Mouse (Mus musculus) myocyte (in vitro differentiated cells): Measurements from ENCODE around the gene Pkn1. TPM values are rescaled to one million over a fixed set of nuclear protein-coding genes. Genes with fewer than 3 reads are reported as not detected.

Source experiments
- H3K27me3 ChIP-seq: one replicate; pipeline ENCODE4 v1.6.1; 2011; ENCODE audit not compliant: control insufficient read depth, insufficient read depth, insufficient read length
- H3K36me3 ChIP-seq: one replicate; pipeline ENCODE4 v1.6.1; 2011; ENCODE audit not compliant: control insufficient read depth, insufficient read depth
- H3K4me2 ChIP-seq: one replicate; pipeline ENCODE4 v1.6.1; 2011; ENCODE audit warnings: low read depth, control low read depth
- H3K4me3 ChIP-seq: one replicate; pipeline ENCODE4 v1.5.1; 2011; ENCODE audit warnings: mild to moderate bottlenecking, control low read depth, moderate library complexity
- H3K79me2 ChIP-seq: one replicate; pipeline ENCODE4 v1.6.1; 2011; ENCODE audit not compliant: control insufficient read depth, insufficient read depth
- H3ac ChIP-seq: one replicate; pipeline ENCODE4 v1.6.1; 2011; ENCODE audit not compliant: control insufficient read depth, insufficient read length
- CEBPB ChIP-seq: IDR thresholded peaks from 2 replicates; pipeline ENCODE4 v1.6.1; 2011; ENCODE audit warnings: mild to moderate bottlenecking, moderate library complexity; ENCODE audit not compliant: poor library complexity, insufficient read depth, severe bottlenecking
- E2F4 ChIP-seq: IDR thresholded peaks from one replicate; pipeline ENCODE4 v1.6.1; 2011; ENCODE audit warnings: mild to moderate bottlenecking, control low read depth, moderate library complexity; ENCODE audit not compliant: insufficient read depth
- MAX ChIP-seq: IDR thresholded peaks from one replicate; pipeline ENCODE4 v1.6.1; 2011; ENCODE audit warnings: low read depth, mild to moderate bottlenecking, control low read depth
- MYOD1 ChIP-seq, 3 experiments: IDR thresholded peaks; one replicate each; pipeline ENCODE4 v1.6.1; 2011; ENCODE audit warnings: control low read depth in 2 of 3, low read depth in 2 of 3, mild to moderate bottlenecking in 2 of 3, moderate library complexity in 1 of 3; ENCODE audit not compliant: insufficient read length in 2 of 3, control insufficient read depth in 1 of 3
- MYOG ChIP-seq, 3 experiments: IDR thresholded peaks; one replicate each; pipeline ENCODE4 v1.6.1; 2011; ENCODE audit warnings: control low read depth in 2 of 3, low read depth in 2 of 3, mild to moderate bottlenecking in 2 of 3; ENCODE audit not compliant: insufficient read length in 2 of 3, control insufficient read depth in 1 of 3, insufficient read depth in 1 of 3
- POLR2A ChIP-seq: IDR thresholded peaks from one replicate; pipeline ENCODE4 v1.6.1; 2011; ENCODE audit warnings: low read depth, mild to moderate bottlenecking, control low read depth, moderate library complexity; ENCODE audit not compliant: insufficient read length
- POLR2AphosphoS2 ChIP-seq: IDR thresholded peaks from one replicate; pipeline ENCODE4 v1.6.1; 2011; ENCODE audit warnings: low read depth, control low read depth; ENCODE audit not compliant: insufficient read length
- REST ChIP-seq: IDR thresholded peaks from one replicate; pipeline ENCODE4 v1.6.1; 2011; ENCODE audit warnings: mild to moderate bottlenecking, control low read depth, moderate library complexity; ENCODE audit not compliant: insufficient read depth, insufficient read length
- SRF ChIP-seq: IDR thresholded peaks from one replicate; pipeline ENCODE4 v1.6.1; 2011; ENCODE audit warnings: low read depth; ENCODE audit not compliant: control insufficient read depth, insufficient read length
- TCF12 ChIP-seq: IDR thresholded peaks from one replicate; pipeline ENCODE4 v1.6.1; 2011; ENCODE audit warnings: mild to moderate bottlenecking, control low read depth; ENCODE audit not compliant: poor library complexity, insufficient read depth, severe bottlenecking
- TCF3 ChIP-seq: IDR thresholded peaks from one replicate; pipeline ENCODE4 v1.6.1; 2011; ENCODE audit warnings: low read depth, control low read depth; ENCODE audit not compliant: insufficient read length
- USF1 ChIP-seq: IDR thresholded peaks from one replicate; pipeline ENCODE4 v1.6.1; 2011; ENCODE audit warnings: low read depth, mild to moderate bottlenecking, control low read depth, moderate library complexity
- polyA plus RNA-seq: library from polyadenylated mRNA; unstranded; fragments of >200 nt; fragmentation: generic; extraction: Trizol; gene quantifications from one replicate; pipeline ENCODE4 v1.2.1, GENCODE M21; 2012; ENCODE audit warnings: missing spikeins

Pkn1 gene
- polyA plus RNA-seq, 1 experiment = 34.1 TPM

DNA sequence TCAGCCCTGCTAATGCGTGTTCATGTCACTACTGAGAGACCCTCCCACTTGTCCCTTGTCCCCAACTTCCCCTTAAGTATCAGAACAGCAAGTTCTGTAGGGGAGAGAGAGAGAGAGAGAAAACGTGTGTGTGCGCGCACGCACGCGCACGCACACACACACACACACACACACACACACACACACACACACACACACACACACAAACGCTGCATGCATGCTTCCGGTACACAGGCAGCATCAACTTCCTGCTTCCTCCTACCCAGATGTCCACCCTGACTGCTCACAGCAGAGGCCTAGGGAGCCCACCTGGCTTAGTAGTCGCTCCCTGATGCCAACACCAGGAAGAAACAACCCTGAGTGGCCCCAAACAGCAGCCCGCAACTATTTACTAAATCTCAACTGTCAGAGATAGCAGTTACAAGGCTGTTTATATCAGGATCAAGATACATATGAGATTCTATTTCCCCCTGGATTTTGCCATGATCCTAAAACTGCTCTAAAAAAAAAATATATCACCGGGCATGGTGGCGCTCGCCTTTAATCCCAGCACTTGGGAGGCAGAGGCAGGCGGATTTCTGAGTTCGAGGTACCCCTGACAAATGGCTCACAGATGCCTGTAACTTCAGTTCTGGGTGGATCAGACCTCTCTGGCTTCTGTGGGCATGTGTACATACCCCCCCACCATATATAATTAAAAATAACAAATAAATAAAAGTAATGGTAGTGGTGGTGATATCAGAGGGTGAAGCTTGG, 3.5 kb downstream of the Pkn1 start:
- Histone ChIP-seq H3K4me3 (no peak overlapping the region), H3K79me2 (no peaks in the 10 kb centered on the region), H3ac (no peak overlapping the region), H3K4me2 (no peak overlapping the region), H3K36me3 (peaks cover 10% of the 10 kb centered on the region), H3K27me3 (no peaks in the 10 kb centered on the region)
- TF ChIP-seq TCF3 (no peak), MAX (no peak), POLR2A (no peak), TCF12 (no peak), REST (no peak), E2F4 (no peak), MYOG (IDR thresholded peaks at IDR 0.05; ENCODE audit: control insufficient read depth in 1 of 3, insufficient read depth in 1 of 3, insufficient read length in 2 of 3, low read depth in 2 of 3) (no peak), CEBPB (no peak), MYOD1 (IDR thresholded peaks at IDR 0.05; ENCODE audit: control insufficient read depth in 1 of 3, insufficient read length in 2 of 3, low read depth in 2 of 3) (no peak), USF1 (no peak), SRF (no peak), POLR2AphosphoS2 (no peak)

- Histone ChIP-seq H3K4me2 (no peak overlapping the region), H3K27me3 (no peaks in the 10 kb centered on the region), H3K4me3 (no peak overlapping the region), H3K79me2 (no peaks in the 10 kb centered on the region), H3ac (no peak overlapping the region), H3K36me3 (peaks cover 14% of the 10 kb centered on the region)
- TF ChIP-seq E2F4 = no peak
- no peak for TF ChIP-seq POLR2A
- no peak for TF ChIP-seq USF1
- no peak for TF ChIP-seq MYOD1 (IDR thresholded peaks at IDR 0.05; ENCODE audit: control insufficient read depth in 1 of 3, insufficient read length in 2 of 3, low read depth in 2 of 3)
- no peak for TF ChIP-seq SRF
- TF ChIP-seq TCF3 = no peak
- no peak for TF ChIP-seq REST
- no peak for TF ChIP-seq MYOG (IDR thresholded peaks at IDR 0.05; ENCODE audit: control insufficient read depth in 1 of 3, insufficient read depth in 1 of 3, insufficient read length in 2 of 3, low read depth in 2 of 3)
- no peak for TF ChIP-seq MAX
- TF ChIP-seq CEBPB = no peak
- TF ChIP-seq TCF12 = no peak
- no peak for TF ChIP-seq POLR2AphosphoS2
These were observed 4.4 kb downstream of the Pkn1 start for GRCm38 (mm10) chr8:83694369-83695160.

DNA sequence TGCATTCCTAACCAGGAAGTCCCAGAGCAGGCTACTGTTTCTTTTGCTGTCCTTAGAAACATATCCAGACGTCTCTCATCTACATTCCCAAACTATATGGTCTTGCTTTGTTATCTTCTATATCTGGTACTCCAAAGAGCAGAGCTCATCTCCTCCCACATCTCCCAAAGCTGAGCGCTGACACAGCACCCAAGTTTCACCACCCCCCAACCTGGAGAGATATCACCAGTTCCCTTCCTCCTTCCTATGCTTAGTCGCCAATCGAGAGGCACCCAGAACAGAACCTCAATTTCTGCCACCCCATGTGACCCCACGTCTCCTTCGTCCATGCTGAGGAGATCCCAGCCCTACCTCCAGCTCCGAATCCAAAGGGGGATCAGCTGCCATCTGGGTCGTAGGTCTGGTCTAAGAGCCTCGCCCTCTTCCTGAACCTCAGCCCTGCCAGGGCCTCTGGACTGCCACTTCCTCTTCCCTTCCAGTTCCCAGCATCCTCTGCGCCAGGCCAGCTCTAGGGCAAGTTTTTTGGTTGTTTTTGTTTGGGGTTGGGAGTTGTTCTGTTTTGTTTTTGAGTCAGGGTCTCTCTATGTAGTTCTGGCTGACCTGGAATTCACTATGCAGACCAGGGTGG, 5.3 kb downstream of the Pkn1 start:
- H3K4me3 ChIP-seq = no peak overlapping the region
- peaks cover 14% of the 10 kb centered on the region for H3K36me3 ChIP-seq
- no peak overlapping the region for H3ac ChIP-seq
- H3K27me3 ChIP-seq = no peaks in the 10 kb centered on the region
- H3K79me2 ChIP-seq = no peaks in the 10 kb centered on the region
- TF ChIP-seq SRF (no peak), POLR2AphosphoS2 (no peak), TCF3 (no peak), MYOD1 (IDR thresholded peaks at IDR 0.05; ENCODE audit: control insufficient read depth in 1 of 3, insufficient read length in 2 of 3, low read depth in 2 of 3) (no peak), CEBPB (no peak), USF1 (no peak), MAX (no peak), REST (no peak), MYOG (IDR thresholded peaks at IDR 0.05; ENCODE audit: control insufficient read depth in 1 of 3, insufficient read depth in 1 of 3, insufficient read length in 2 of 3, low read depth in 2 of 3) (no peak), POLR2A (no peak), TCF12 (no peak)
- H3K4me2 ChIP-seq = no peak overlapping the region

DNA sequence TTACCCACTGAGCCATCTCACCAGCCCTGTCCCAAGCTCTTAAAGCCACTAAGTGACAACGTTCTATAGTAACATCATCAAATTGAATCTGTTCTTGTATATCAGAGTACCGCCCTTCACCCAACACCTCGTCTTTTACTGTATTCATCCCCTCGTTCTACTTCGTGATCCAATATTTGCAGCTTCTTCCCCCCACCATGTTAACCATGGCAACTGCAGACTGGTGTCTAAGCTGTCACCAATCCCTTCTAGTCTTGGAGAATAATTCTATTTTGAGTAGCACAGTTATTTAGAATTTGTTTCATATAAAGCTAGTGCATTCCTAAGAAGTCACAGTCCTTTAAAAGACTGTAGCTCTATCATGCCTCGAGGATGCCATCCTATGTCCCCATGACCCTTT, 9.7 kb downstream of the Pkn1 start:
- Histone ChIP-seq H3K27me3 (no peaks in the 10 kb centered on the region), H3ac (no peak overlapping the region), H3K79me2 (no peaks in the 10 kb centered on the region), H3K4me2 (no peak overlapping the region), H3K4me3 (no peak overlapping the region), H3K36me3 (peaks cover 14% of the 10 kb centered on the region)
- no peak for TF ChIP-seq TCF12
- no peak for TF ChIP-seq E2F4
- TF ChIP-seq MYOG (IDR thresholded peaks at IDR 0.05; ENCODE audit: control insufficient read depth in 1 of 3, insufficient read depth in 1 of 3, insufficient read length in 2 of 3, low read depth in 2 of 3) = no peak
- TF ChIP-seq MYOD1 (IDR thresholded peaks at IDR 0.05; ENCODE audit: control insufficient read depth in 1 of 3, insufficient read length in 2 of 3, low read depth in 2 of 3) = no peak
- no peak for TF ChIP-seq POLR2A
- TF ChIP-seq REST = no peak
- no peak for TF ChIP-seq USF1
- no peak for TF ChIP-seq SRF
